Mouse (Mus musculus) cerebellum, adult 2 months (tissue): ENCODE measurements around the gene Islr.

ENCODE experiments used
- CTCF ChIP-seq: fragments of 200-500 bp; IDR thresholded peaks from 2 replicates; pipeline ENCODE4 v1.5.1; 2011; ENCODE audit warnings: low read depth, mild to moderate bottlenecking, control low read depth, low read length, moderate library complexity, borderline replicate concordance; ENCODE audit not compliant: insufficient read depth
- POLR2A ChIP-seq: fragments of 200-500 bp; IDR thresholded peaks from 2 replicates; pipeline ENCODE4 v1.6.1; 2011; ENCODE audit warnings: low read length, control low read depth, borderline replicate concordance; ENCODE audit not compliant: insufficient read depth

DNA sequence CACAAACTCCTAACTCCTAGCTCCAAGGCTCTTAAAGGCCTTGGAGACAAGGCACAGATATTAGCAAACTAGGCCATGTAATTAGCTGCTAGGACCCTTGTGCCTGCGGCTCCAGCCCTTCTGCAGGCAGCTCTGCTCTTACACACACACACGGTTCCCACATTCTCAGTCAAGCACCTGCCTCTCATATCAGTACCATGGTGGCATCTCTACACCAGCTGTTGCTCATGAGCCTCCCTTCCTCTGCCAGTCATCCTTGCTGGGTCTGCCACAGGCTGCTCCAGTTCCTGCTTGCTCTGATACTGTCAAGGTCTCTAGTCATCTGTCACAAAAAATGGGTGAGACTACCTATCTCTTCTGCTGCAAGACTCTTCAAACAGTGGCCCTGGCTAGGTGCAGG lies 20.2 kb upstream of the Islr start:
- TF ChIP-seq POLR2A (no peak), CTCF (no peak)
